Mouse (Mus musculus): ENCODE results near the gene Smim20.

DNA sequence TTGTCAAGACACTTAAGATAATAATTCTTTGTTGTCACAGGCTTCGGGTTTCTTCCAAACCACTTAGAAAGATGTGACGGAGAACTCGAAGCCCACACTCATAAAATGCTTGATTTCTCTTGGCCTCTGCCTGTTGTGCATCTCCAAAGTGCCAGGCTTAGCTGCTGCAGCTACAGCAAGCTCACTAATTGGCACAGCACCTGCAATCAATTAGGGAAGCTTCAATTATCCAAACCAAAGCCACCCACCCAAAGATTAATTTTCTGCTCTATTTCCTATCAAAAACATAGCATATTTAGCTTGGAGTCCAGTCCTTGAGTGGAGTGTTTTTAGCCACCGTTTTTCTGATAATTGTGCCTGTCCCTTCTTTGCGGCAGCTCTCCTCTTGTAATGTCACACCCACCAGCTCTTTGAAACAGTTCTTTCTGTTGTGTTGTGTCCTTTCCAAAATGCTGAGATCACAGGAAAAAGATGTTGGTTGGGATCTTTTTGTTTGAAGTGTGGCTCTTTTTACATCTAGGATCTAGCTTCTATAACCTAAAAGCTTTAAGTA, 9.7 kb downstream of the Smim20 start:
- TF ChIP-seq CTCF (IDR thresholded peaks at IDR 0.05; ENCODE audit: control insufficient read depth, insufficient read depth, insufficient read length) (no peak), FOSL1 (IDR thresholded peaks at IDR 0.05; ENCODE audit: insufficient read depth, low read length, poor library complexity, severe bottlenecking) (no peak), USF1 (IDR thresholded peaks at IDR 0.05; ENCODE audit: low read depth) (no peak)
